Mouse (Mus musculus) liver, postnatal 0 days (tissue): ENCODE results near the gene Phospho1.

Experiments
- CTCF ChIP-seq: sonication (generic); IDR thresholded peaks from 2 replicates; pipeline ENCODE4 v1.5.1; 2016; ENCODE audit warnings: antibody characterized with exemption, low read depth
- EP300 ChIP-seq: IDR thresholded peaks from 2 replicates; pipeline ENCODE4 v1.6.1; 2016; ENCODE audit warnings: antibody characterized with exemption, low read depth, mild to moderate bottlenecking

- TF ChIP-seq EP300 (no peak), CTCF (no peak)
These were observed 12.6 kb upstream of the Phospho1 start for GRCm38 (mm10) chr11:95811741-95812140.
